Mouse (Mus musculus) limb, embryonic 15.5 days (tissue): Measurements from ENCODE around the gene Cntnap4. TPM values are rescaled to one million over a fixed set of nuclear protein-coding genes. Genes with fewer than 3 reads are reported as not detected.

ENCODE experiments used
- ATAC-seq: fragments of 200-750 bp; cut with Nextera tagmentation; 2 replicates; pipeline ENCODE4 v1.8.0; 2017; ENCODE audit warnings: low read depth, moderate TSS enrichment; ENCODE audit not compliant: insufficient number of reproducible peaks, low FRiP score, low TSS enrichment
- H3K27ac ChIP-seq: fragments of 300-500 bp; sonication (generic); 2 replicates; pipeline ENCODE4 v1.5.1; 2015; ENCODE audit warnings: moderate library complexity, mild to moderate bottlenecking, inconsistent platforms
- H3K27me3 ChIP-seq: fragments of 300-500 bp; sonication (generic); 2 replicates; pipeline ENCODE4 v1.6.1; 2015; ENCODE audit warnings: inconsistent platforms
- H3K36me3 ChIP-seq: fragments of 300-500 bp; sonication (generic); 2 replicates; pipeline ENCODE4 v1.6.1; 2015; ENCODE audit warnings: inconsistent platforms
- H3K4me1 ChIP-seq: fragments of 300-500 bp; sonication (generic); 2 replicates; pipeline ENCODE4 v1.6.1; 2015; ENCODE audit warnings: inconsistent platforms
- H3K4me2 ChIP-seq: fragments of 300-500 bp; sonication (generic); 2 replicates; pipeline ENCODE4 v1.6.1; 2015; ENCODE audit warnings: mild to moderate bottlenecking, inconsistent platforms
- H3K4me3 ChIP-seq: fragments of 300-500 bp; sonication (generic); 2 replicates; pipeline ENCODE4 v1.5.1; 2015; ENCODE audit warnings: mild to moderate bottlenecking, inconsistent platforms
- H3K9ac ChIP-seq: fragments of 300-500 bp; sonication (generic); 2 replicates; pipeline ENCODE4 v1.6.1; 2015; ENCODE audit warnings: inconsistent platforms
- H3K9me3 ChIP-seq: fragments of 300-500 bp; sonication (generic); 2 replicates; pipeline ENCODE4 v1.6.1; 2016; ENCODE audit warnings: inconsistent platforms
- WGBS: fragments of 180-500 bp; shearing (Covaris S2); methylation state at CpG from one replicate; pipeline ENCODE4 v1.1.7; 2015; 5-methylcytosine and 5-hydroxymethylcytosine counted together
- polyA plus RNA-seq: library from polyadenylated mRNA; unstranded; fragments of >200 nt; fragmentation: Nextera tagmentation; extraction: Ambion mirVana; gene quantifications from 2 replicates; pipeline ENCODE4 v1.2.1, GENCODE M21; 2015

The Cntnap4 gene
- polyA plus RNA-seq: 2.6 and 3.6 TPM in 2 replicates

- Histone ChIP-seq H3K9me3 (no peaks in the 10 kb centered on the region), H3K27ac (no peak within 1 kb of the TSS), H3K4me1 (peaks cover 8% of the 10 kb centered on the region), H3K27me3 (peaks cover 19% of the 10 kb centered on the region), H3K9ac (no peak within 1 kb of the TSS), H3K4me2 (peak within 1 kb of the TSS; percentile 46), H3K36me3 (no peaks in the 10 kb centered on the region), H3K4me3 (peak within 1 kb of the TSS; percentile 29)
- WGBS: 2% methylated on average over 18 of the region's 18 CpGs
- no peak for ATAC-seq
These were observed at the start of gene Cntnap4 for GRCm38 (mm10) chr8:112569471-112570141. Gene Cntnap4, plus strand, starts transcription at chr8:112570043.

- Histone ChIP-seq H3K4me1 (no peaks in the 10 kb centered on the region), H3K9ac (no peak overlapping the region), H3K27me3 (no peaks in the 10 kb centered on the region), H3K36me3 (no peaks in the 10 kb centered on the region), H3K27ac (no peak overlapping the region), H3K4me3 (no peak overlapping the region), H3K9me3 (no peaks in the 10 kb centered on the region), H3K4me2 (no peak overlapping the region)
- no peak for ATAC-seq
- 33% methylated on average over 4 of the region's 4 CpGs for WGBS
These were observed 12.5 kb upstream of the Cntnap4 start for GRCm38 (mm10) chr8:112557376-112557775.

- H3K4me3 ChIP-seq: peak overlapping the region; percentile 29; the same call in 1 of the 2 replicates
- H3K9me3 ChIP-seq: no peaks in the 10 kb centered on the region
- H3K27me3 ChIP-seq: peaks cover 19% of the 10 kb centered on the region
- peak overlapping the region; percentile 46; the same call in 1 of the 2 replicates for H3K4me2 ChIP-seq
- no peaks in the 10 kb centered on the region for H3K36me3 ChIP-seq
- no peak overlapping the region for H3K27ac ChIP-seq
- H3K4me1 ChIP-seq: peaks cover 8% of the 10 kb centered on the region
- no peak overlapping the region for H3K9ac ChIP-seq
- ATAC-seq: no peak
- 10% methylated on average over 6 of the region's 6 CpGs for WGBS
These were observed 698 bp downstream of the Cntnap4 start for GRCm38 (mm10) chr8:112570541-112570940.

- H3K9ac ChIP-seq: no peak overlapping the region
- no peaks in the 10 kb centered on the region for H3K9me3 ChIP-seq
- peaks cover 19% of the 10 kb centered on the region for H3K27me3 ChIP-seq
- H3K4me1 ChIP-seq: peaks cover 8% of the 10 kb centered on the region
- ATAC-seq: no peak
- H3K27ac ChIP-seq: no peak overlapping the region
- no peak overlapping the region for H3K4me3 ChIP-seq
- no peaks in the 10 kb centered on the region for H3K36me3 ChIP-seq
- WGBS: 14% methylated on average over 9 of the region's 9 CpGs
- H3K4me2 ChIP-seq: no peak overlapping the region
These were observed 1.6 kb downstream of the Cntnap4 start for GRCm38 (mm10) chr8:112571337-112571904.

- 42% methylated on average over 6 of the region's 6 CpGs for WGBS
- no peaks in the 10 kb centered on the region for H3K36me3 ChIP-seq
- no peak overlapping the region for H3K9ac ChIP-seq
- H3K27me3 ChIP-seq: no peaks in the 10 kb centered on the region
- no peak overlapping the region for H3K4me3 ChIP-seq
- H3K4me2 ChIP-seq: no peak overlapping the region
- no peaks in the 10 kb centered on the region for H3K9me3 ChIP-seq
- ATAC-seq: no peak
- H3K4me1 ChIP-seq: no peaks in the 10 kb centered on the region
- H3K27ac ChIP-seq: no peak overlapping the region
These were observed 11.6 kb downstream of the Cntnap4 start for GRCm38 (mm10) chr8:112581473-112581872.

GRCm38 (mm10) chr8:112583440-112583839 lies 13.6 kb downstream of the Cntnap4 start:
- H3K4me3 ChIP-seq: no peak overlapping the region
- H3K36me3 ChIP-seq: no peaks in the 10 kb centered on the region
- H3K27ac ChIP-seq: no peak overlapping the region
- no peaks in the 10 kb centered on the region for H3K27me3 ChIP-seq
- H3K4me2 ChIP-seq: no peak overlapping the region
- no peaks in the 10 kb centered on the region for H3K4me1 ChIP-seq
- WGBS: 83% methylated on average over 2 of the region's 2 CpGs
- H3K9me3 ChIP-seq: no peaks in the 10 kb centered on the region
- H3K9ac ChIP-seq: no peak overlapping the region
- no peak for ATAC-seq

- no peaks in the 10 kb centered on the region for H3K27me3 ChIP-seq
- no peak overlapping the region for H3K27ac ChIP-seq
- H3K4me3 ChIP-seq: no peak overlapping the region
- no peak for ATAC-seq
- 48% methylated on average over 8 of the region's 8 CpGs for WGBS
- H3K9ac ChIP-seq: no peak overlapping the region
- H3K9me3 ChIP-seq: no peaks in the 10 kb centered on the region
- no peaks in the 10 kb centered on the region for H3K36me3 ChIP-seq
- peak overlapping the region; percentile 17; the same call in 1 of the 2 replicates for H3K4me2 ChIP-seq
- H3K4me1 ChIP-seq: no peaks in the 10 kb centered on the region; the same call in 1 of the 2 replicates
These were observed 18.7 kb downstream of the Cntnap4 start for GRCm38 (mm10) chr8:112588357-112589051.

- Histone ChIP-seq H3K4me3 (no peak overlapping the region), H3K4me1 (no peaks in the 10 kb centered on the region; the same call in 1 of the 2 replicates), H3K9ac (no peak overlapping the region), H3K27me3 (no peaks in the 10 kb centered on the region), H3K27ac (no peak overlapping the region), H3K4me2 (peak overlapping the region; percentile 17; the same call in 1 of the 2 replicates), H3K9me3 (no peaks in the 10 kb centered on the region), H3K36me3 (no peaks in the 10 kb centered on the region)
- 60% methylated on average over 14 of the region's 14 CpGs for WGBS
- ATAC-seq: no peak
These were observed 19.2 kb downstream of the Cntnap4 start for GRCm38 (mm10) chr8:112589052-112589389.

GRCm38 (mm10) chr8:112596023-112596776 lies 26.4 kb downstream of the Cntnap4 start:
- Histone ChIP-seq H3K27me3 (no peaks in the 10 kb centered on the region), H3K4me3 (no peak overlapping the region), H3K9me3 (no peaks in the 10 kb centered on the region), H3K36me3 (no peaks in the 10 kb centered on the region), H3K27ac (no peak overlapping the region), H3K4me1 (no peaks in the 10 kb centered on the region), H3K4me2 (no peak overlapping the region), H3K9ac (no peak overlapping the region)
- WGBS: 64% methylated on average over 15 of the region's 15 CpGs
- ATAC-seq: no peak

- Histone ChIP-seq H3K4me3 (no peak overlapping the region), H3K4me2 (no peak overlapping the region), H3K27ac (no peak overlapping the region), H3K27me3 (no peaks in the 10 kb centered on the region), H3K36me3 (no peaks in the 10 kb centered on the region), H3K9ac (no peak overlapping the region), H3K4me1 (no peaks in the 10 kb centered on the region), H3K9me3 (no peaks in the 10 kb centered on the region)
- ATAC-seq: no peak
- WGBS: 79% methylated on average over 11 of the region's 11 CpGs
These were observed 30.1 kb downstream of the Cntnap4 start for GRCm38 (mm10) chr8:112599975-112600374.

- 76% methylated on average over 1 of the region's 1 CpGs for WGBS
- no peak overlapping the region for H3K4me2 ChIP-seq
- H3K27ac ChIP-seq: no peak overlapping the region
- H3K9me3 ChIP-seq: no peaks in the 10 kb centered on the region
- no peak overlapping the region for H3K9ac ChIP-seq
- H3K4me3 ChIP-seq: no peak overlapping the region
- no peaks in the 10 kb centered on the region for H3K4me1 ChIP-seq
- no peaks in the 10 kb centered on the region for H3K27me3 ChIP-seq
- no peak for ATAC-seq
- no peaks in the 10 kb centered on the region for H3K36me3 ChIP-seq
These were observed 31.3 kb downstream of the Cntnap4 start for GRCm38 (mm10) chr8:112601150-112601549.
